Mouse (Mus musculus) liver, embryonic 11.5 days (tissue): Measurements from ENCODE around the gene Tars2. TPM values are rescaled to one million over a fixed set of nuclear protein-coding genes. Genes with fewer than 3 reads are reported as not detected.
"Not testable (repeated sequence)": the region's sequence is repeated elsewhere in the genome, so short reads cannot be mapped to it uniquely, and the experiment has no call there.

Experiments
- ATAC-seq: fragments of 200-750 bp; cut with Nextera tagmentation; replicated peaks from 2 replicates; pipeline ENCODE4 v1.8.0; 2017; ENCODE audit warnings: moderate number of reproducible peaks, mild to moderate bottlenecking, moderate TSS enrichment, moderate library complexity; ENCODE audit not compliant: low FRiP score
- DNase-seq: peaks from one replicate; pipeline ENCODE4 v3.0.0-alpha.2; 2017; ENCODE audit warnings: low spot score
- H3K27ac ChIP-seq: fragments of 300-500 bp; sonication (generic); 2 replicates; pipeline ENCODE4 v1.5.1; 2014; ENCODE audit warnings: mild to moderate bottlenecking, low read depth, low read length, control low read depth
- H3K27me3 ChIP-seq: fragments of 300-500 bp; sonication (generic); replicated peaks from 2 replicates; pipeline ENCODE4 v1.6.1; 2014; ENCODE audit warnings: low read length, mixed read lengths; ENCODE audit not compliant: control insufficient read depth, insufficient read depth
- H3K36me3 ChIP-seq: fragments of 300-500 bp; sonication (generic); 2 replicates; pipeline ENCODE4 v1.6.1; 2014; ENCODE audit warnings: mild to moderate bottlenecking, low read length, moderate library complexity, mixed read lengths; ENCODE audit not compliant: control insufficient read depth, insufficient read depth
- H3K4me1 ChIP-seq: fragments of 300-500 bp; sonication (generic); replicated peaks from 2 replicates; pipeline ENCODE4 v1.6.1; 2014; ENCODE audit warnings: low read length, mixed read lengths; ENCODE audit not compliant: control insufficient read depth, insufficient read depth
- H3K4me2 ChIP-seq: fragments of 300-500 bp; sonication (generic); 2 replicates; pipeline ENCODE4 v1.6.1; 2014; ENCODE audit warnings: mild to moderate bottlenecking, control low read depth, moderate library complexity
- H3K4me3 ChIP-seq: fragments of 300-500 bp; sonication (generic); 2 replicates; pipeline ENCODE4 v1.5.1; 2014; ENCODE audit warnings: low read depth, low read length, control low read depth
- H3K9ac ChIP-seq: fragments of 300-500 bp; sonication (generic); 2 replicates; pipeline ENCODE4 v1.6.1; 2014; ENCODE audit warnings: low read depth, low read length, control low read depth
- H3K9me3 ChIP-seq: fragments of 300-500 bp; sonication (generic); 2 replicates; pipeline ENCODE4 v1.6.1; 2016; ENCODE audit warnings: low read length, inconsistent platforms, mixed read lengths; ENCODE audit not compliant: control insufficient read depth
- WGBS: fragments of 180-500 bp; shearing (Covaris S2); extraction: QIAGEN DNeasy Blood & Tissue Kit; methylation state at CpG from one replicate; pipeline ENCODE4 v1.1.7; 2014; 5-methylcytosine and 5-hydroxymethylcytosine counted together
- polyA plus RNA-seq: library from polyadenylated mRNA; unstranded; fragments of >200 nt; fragmentation: Nextera tagmentation; extraction: Ambion mirVana; gene quantifications from 2 replicates; pipeline ENCODE4 v1.2.1, GENCODE M21; 2014

Tars2 gene
- 97.9 and 102 TPM in 2 replicates for polyA plus RNA-seq

DNA sequence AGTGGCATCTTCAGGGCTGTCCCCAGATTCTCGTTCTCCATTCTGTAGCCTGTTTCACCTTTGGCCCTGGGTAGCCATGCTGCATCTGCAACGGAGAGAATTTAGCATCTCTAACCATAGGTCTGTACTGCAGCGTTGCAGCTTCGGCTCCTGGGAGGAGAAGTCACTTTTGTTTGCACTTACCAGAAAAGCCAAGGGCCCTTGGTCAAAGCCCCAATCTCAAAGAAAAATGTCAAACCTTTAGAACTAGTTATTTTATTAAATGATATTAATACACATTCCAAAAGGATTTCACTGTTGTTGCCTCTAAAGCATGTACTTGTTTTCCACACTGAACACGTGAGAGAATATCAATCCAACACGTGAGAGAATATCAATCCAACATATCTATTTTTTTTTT is at the start of gene Tars2:
Tars2 (minus strand) TSS at position 101 of the 400 bp plus-strand sequence.
- WGBS = 86% methylated on average over 6 of the region's 6 CpGs
- Histone ChIP-seq H3K9ac (no peak within 1 kb of the TSS), H3K9me3 (no peaks in the 10 kb centered on the region), H3K4me2 (no peak within 1 kb of the TSS), H3K27me3 (no peaks in the 10 kb centered on the region), H3K4me1 (peaks cover 3% of the 10 kb centered on the region; the same call in 1 of the 2 replicates), H3K4me3 (no peak within 1 kb of the TSS), H3K27ac (no peak within 1 kb of the TSS), H3K36me3 (peaks cover 11% of the 10 kb centered on the region)
- ATAC-seq (no peak), DNase-seq (no peak)

DNA sequence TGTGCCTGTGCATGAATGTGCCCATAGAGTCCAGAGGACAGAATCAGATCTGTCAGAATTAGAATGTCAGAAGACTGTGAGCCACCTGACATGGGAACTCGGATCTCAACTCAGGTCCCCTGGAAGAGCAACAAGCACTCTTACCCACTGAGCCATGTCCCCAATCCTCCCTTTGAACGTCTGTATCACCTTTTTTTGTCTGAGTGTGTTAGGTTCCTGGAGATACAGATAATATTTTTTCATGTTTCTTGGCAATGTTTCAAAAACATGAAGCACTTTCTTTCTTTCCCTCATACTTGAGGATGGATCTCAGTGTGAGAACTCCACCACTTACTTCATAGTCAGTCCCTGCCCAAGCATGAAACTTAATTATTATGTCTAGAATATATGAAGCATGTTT is 48.4 kb upstream of the Tars2 start:
- DNase-seq (no peak), ATAC-seq (no peak)
- Histone ChIP-seq H3K9me3 (no peaks in the 10 kb centered on the region), H3K9ac (no peak overlapping the region), H3K36me3 (peaks cover 10% of the 10 kb centered on the region), H3K4me2 (no peak overlapping the region), H3K27me3 (no peaks in the 10 kb centered on the region), H3K4me1 (peaks cover 8% of the 10 kb centered on the region), H3K4me3 (no peak overlapping the region), H3K27ac (no peak overlapping the region)
- WGBS = 62% methylated on average over 2 of the region's 2 CpGs

DNA sequence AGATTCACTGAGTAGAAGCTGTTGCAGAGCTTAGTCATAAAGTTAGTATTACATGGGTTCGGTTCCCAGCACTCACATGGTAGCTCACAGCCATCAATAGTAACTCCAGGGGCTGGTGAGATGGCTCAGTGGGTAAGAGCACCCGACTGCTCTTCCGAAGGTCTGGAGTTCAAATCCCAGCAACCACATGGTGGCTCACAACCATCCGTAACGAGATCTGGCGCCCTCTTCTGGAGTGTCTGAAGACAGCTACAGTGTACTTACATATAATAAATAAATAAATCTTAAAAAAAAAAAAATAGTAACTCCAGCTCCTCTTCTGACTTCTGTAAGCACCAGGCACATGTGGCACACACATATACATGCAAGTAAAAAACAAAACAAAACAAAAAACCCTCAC is 47.6 kb upstream of the Tars2 start:
- not testable (repeated sequence) for H3K27ac ChIP-seq, H3K27me3 ChIP-seq, H3K4me3 ChIP-seq, H3K4me2 ChIP-seq, H3K9me3 ChIP-seq, ATAC-seq, DNase-seq, H3K9ac ChIP-seq
- 95% methylated on average over 3 of the region's 6 CpGs for WGBS
- Histone ChIP-seq H3K4me1 (peaks cover 11% of the 10 kb centered on the region), H3K36me3 (peaks cover 10% of the 10 kb centered on the region)

DNA sequence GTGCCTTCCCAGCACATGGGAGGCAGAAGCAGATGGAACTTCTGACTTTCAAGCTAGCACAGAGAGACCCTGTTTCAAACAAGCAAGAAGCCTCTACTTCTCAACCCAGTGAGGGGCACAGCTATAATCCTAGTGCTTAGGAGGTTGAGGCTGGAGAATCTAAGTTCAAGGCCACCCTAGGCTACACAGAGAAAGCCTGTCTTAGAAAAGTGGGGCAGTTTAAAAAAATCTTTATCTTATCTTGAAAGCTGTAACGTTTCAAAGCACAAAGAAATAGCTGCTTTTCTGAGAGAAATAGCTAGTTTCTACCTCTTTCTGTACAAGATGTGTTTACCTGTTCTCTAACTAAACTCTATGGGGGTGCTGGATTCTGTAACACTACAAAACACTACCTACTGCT is 46.7 kb upstream of the Tars2 start:
- Histone ChIP-seq H3K4me3 (no peak overlapping the region), H3K27ac (no peak overlapping the region), H3K9me3 (no peaks in the 10 kb centered on the region), H3K4me2 (no peak overlapping the region), H3K27me3 (no peaks in the 10 kb centered on the region), H3K36me3 (peaks cover 10% of the 10 kb centered on the region), H3K4me1 (peaks cover 11% of the 10 kb centered on the region), H3K9ac (no peak overlapping the region)
- DNase-seq (no peak), ATAC-seq (no peak)
- WGBS = 36% methylated on average over 1 of the region's 1 CpGs

DNA sequence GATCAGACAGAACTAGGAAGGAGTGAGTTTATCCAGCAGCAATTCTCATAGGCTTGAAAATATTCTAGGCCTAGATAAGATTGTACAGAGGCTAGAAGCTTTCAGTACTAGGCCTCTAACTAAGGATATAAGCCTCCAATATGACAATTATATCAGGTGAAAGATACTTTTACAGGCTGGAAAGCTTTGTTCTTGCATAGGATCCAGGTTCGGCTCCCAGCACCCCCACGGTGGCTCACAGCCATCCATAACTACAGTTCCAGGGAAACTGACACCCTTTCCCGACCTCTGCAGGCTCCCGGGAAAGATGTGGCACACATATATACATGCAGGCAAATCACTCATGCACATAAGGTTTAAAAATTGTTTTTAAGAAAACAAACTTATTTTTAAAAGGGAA is 43.8 kb upstream of the Tars2 start:
- H3K9me3 ChIP-seq = no peaks in the 10 kb centered on the region
- H3K36me3 ChIP-seq = peaks cover 10% of the 10 kb centered on the region
- H3K4me1 ChIP-seq = peaks cover 5% of the 10 kb centered on the region
- H3K27ac ChIP-seq = no peak overlapping the region
- no peak overlapping the region for H3K4me3 ChIP-seq
- no peak overlapping the region for H3K4me2 ChIP-seq
- H3K9ac ChIP-seq = no peak overlapping the region
- peak; percentile 12 for DNase-seq
- ATAC-seq = no peak
- H3K27me3 ChIP-seq = no peaks in the 10 kb centered on the region
- WGBS = 92% methylated on average over 4 of the region's 4 CpGs

DNA sequence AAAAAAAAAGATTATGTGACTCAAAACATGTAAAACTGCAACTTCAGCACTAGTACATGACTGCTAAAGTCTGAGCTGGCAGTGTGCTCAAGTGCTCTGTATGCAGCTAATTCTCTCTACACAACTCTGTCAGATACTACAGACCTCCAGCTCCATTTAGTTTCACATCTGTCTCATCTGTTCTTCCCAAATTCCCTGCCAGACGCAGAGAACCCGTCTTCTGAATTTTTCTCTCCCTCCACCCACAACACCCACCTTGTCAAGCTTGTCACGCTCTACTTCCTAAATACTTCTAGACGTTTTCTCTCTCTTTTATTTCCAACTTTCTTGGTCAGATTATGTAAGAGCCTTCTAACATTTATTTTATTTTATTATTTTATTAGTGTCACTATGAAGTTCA is 38.8 kb upstream of the Tars2 start:
- no peak overlapping the region for H3K4me3 ChIP-seq
- ATAC-seq = no peak
- WGBS = 79% methylated on average over 4 of the region's 4 CpGs
- no peak overlapping the region for H3K9ac ChIP-seq
- peaks cover 4% of the 10 kb centered on the region for H3K4me1 ChIP-seq
- no peaks in the 10 kb centered on the region for H3K36me3 ChIP-seq
- H3K27me3 ChIP-seq = no peaks in the 10 kb centered on the region
- no peak overlapping the region for H3K4me2 ChIP-seq
- no peak for DNase-seq
- H3K9me3 ChIP-seq = no peaks in the 10 kb centered on the region
- H3K27ac ChIP-seq = no peak overlapping the region

DNA sequence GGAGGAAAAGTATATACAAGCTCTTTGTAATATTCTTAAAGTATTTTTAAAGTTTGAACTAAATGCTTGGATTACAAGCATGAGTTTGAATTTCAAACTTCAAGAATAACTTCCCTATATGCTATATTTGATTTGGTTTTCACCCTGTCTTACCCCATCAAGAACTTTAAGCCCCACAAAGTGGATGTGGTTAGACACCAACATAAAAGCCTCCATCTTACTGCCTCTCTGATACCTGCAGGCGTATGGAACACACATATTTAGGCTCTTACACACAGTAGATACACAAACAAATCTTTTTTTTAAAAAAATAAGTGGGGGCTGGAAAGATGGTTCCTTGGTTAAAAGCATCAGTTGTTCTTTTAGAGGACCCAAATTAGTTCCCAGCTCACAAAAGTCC is 34.3 kb upstream of the Tars2 start:
- WGBS = 86% methylated on average over 1 of the region's 1 CpGs
- DNase-seq (no peak), ATAC-seq (no peak)
- Histone ChIP-seq H3K36me3 (no peaks in the 10 kb centered on the region), H3K27ac (no peak overlapping the region), H3K4me2 (no peak overlapping the region), H3K27me3 (no peaks in the 10 kb centered on the region), H3K9ac (no peak overlapping the region), H3K4me1 (no peaks in the 10 kb centered on the region), H3K4me3 (no peak overlapping the region), H3K9me3 (no peaks in the 10 kb centered on the region)

DNA sequence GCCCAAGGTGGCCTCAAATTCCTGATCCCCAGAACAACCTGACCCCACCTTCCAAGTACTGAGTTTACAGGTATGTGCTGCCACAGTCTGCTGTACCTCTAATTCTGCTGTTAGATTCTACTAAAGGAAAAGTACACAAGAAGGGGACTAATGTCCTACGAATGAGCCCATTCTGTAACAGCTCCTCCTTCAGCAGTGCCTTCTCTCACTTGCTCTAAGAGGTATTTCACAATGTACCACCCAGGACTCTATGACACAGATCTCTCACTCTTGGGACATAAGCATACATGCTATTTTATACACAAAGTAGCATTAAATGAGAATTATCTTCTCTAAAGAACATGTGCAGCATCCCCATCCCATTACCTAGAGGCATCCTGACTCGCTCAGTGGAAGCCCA is 33.7 kb upstream of the Tars2 start:
- no peak overlapping the region for H3K4me3 ChIP-seq
- H3K9ac ChIP-seq = no peak overlapping the region
- H3K4me2 ChIP-seq = no peak overlapping the region
- no peaks in the 10 kb centered on the region for H3K36me3 ChIP-seq
- H3K27me3 ChIP-seq = no peaks in the 10 kb centered on the region
- ATAC-seq (no peak), DNase-seq (no peak)
- H3K4me1 ChIP-seq = no peaks in the 10 kb centered on the region
- H3K9me3 ChIP-seq = no peaks in the 10 kb centered on the region
- WGBS = 82% methylated on average over 2 of the region's 2 CpGs
- no peak overlapping the region for H3K27ac ChIP-seq

DNA sequence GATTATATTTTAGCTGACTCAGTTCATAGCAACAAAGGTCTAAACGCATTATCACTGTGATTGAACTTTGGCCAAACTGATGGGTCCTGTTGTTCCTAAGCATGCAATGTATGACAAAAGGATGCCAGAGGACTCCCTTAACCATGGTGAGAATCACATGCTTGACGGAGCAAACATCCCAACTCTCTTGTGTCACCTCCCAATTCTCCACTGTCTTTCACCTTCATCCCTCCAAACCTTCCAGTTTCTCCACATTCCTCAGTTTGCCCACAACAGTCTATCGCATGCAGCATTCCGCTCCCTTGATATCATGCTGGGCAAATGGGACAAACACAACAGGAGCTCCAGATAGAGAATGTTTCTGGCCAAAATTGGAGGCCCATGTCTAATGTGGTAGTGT is 25.5 kb upstream of the Tars2 start:
- Histone ChIP-seq H3K4me1 (no peaks in the 10 kb centered on the region), H3K27me3 (no peaks in the 10 kb centered on the region), H3K9me3 (no peaks in the 10 kb centered on the region), H3K36me3 (peaks cover 28% of the 10 kb centered on the region), H3K4me2 (no peak overlapping the region), H3K4me3 (no peak overlapping the region), H3K27ac (no peak overlapping the region), H3K9ac (no peak overlapping the region)
- DNase-seq = peak; percentile 22
- WGBS = 94% methylated on average over 4 of the region's 4 CpGs
- no peak for ATAC-seq
